Comparison of ENCODE assay signal across 19 mouse cellular contexts in the genomic region with DNA sequence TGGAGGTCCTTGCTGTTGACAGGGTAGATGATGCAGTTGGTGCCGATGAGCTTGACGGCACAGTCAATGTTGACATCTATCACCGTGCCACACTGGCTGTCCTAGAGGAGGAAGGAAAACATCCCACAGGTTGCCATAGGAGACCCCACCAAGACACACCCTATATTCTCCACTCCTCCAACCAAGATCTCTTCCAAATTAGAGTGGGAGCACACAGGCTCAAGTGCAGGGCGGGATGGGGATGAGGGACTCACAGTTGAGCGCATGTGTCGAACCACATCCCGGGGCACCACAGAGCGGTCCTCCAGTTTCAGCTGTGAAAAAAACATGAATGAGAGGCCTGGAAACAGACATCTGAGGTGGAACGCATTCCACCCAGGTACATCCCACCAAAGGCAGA. TPM values are rescaled to one million over a fixed set of nuclear protein-coding genes. Genes with fewer than 3 reads are reported as not detected.
"Had no signal": no experiment of that assay in that cellular context is flagged by ENCODE, and none has a peak within 500 bp of the region (broad histone marks: within the 10 kb centered on the region; RNA-seq: fewer than 3 reads in every experiment).

No protein-coding gene starts in this region.

- H3K4me2 ChIP-seq: limb, embryonic 13.5 days had no signal

- DNase-seq: kidney, adult 11 months; kidney, adult 9 months; kidney, postnatal 36 days; left cerebral cortex, postnatal 4 days; lung, adult 18-20 months; midbrain, embryonic 14.5 days; right cerebral cortex, postnatal 14 days; thymus, postnatal 36 days had no signal

- H3K27ac ChIP-seq: layer of hippocampus, adult 2 months; limb, embryonic 13.5 days; midbrain, embryonic 10.5 days had no signal

- H3K9me3 ChIP-seq: limb, embryonic 13.5 days; midbrain, embryonic 10.5 days had no signal

- H3K9ac ChIP-seq: limb, embryonic 13.5 days had no signal

- H3K27me3 ChIP-seq: limb, embryonic 13.5 days had no signal

- H3K4me3 ChIP-seq: layer of hippocampus, adult 2 months; limb, embryonic 13.5 days; midbrain, embryonic 10.5 days; myocyte had no signal

RNA-seq across cellular contexts. Expression of a gene that starts 18.1 kb away (rescaled TPM):
- total RNA-seq: neutrophil, adult 5-6 weeks had no signal

RNA-seq across cellular contexts. Expression of a gene that starts 37.5 kb away (rescaled TPM):
- total RNA-seq: neutrophil, adult 5-6 weeks had no signal
- polyA plus RNA-seq: intestine, embryonic 14.5 days; kidney, postnatal 0 days; limb, embryonic 13.5 days; lung, embryonic 16.5 days; midbrain, embryonic 10.5 days; myocyte; neural tube, embryonic 11.5 days; stomach, embryonic 16.5 days; thymus, postnatal 0 days had no signal
